Mouse (Mus musculus): ENCODE results near the gene Rnft1. TPM values are rescaled to one million over a fixed set of nuclear protein-coding genes. Genes with fewer than 3 reads are reported as not detected.

The Rnft1 gene
- 1 to 10 TPM in 1 of 2 experiments, under 1 TPM in 1; 0.74 to 8.2 TPM for polyA plus RNA-seq (2012; fragmentation: generic; extraction: Trizol)

DNA sequence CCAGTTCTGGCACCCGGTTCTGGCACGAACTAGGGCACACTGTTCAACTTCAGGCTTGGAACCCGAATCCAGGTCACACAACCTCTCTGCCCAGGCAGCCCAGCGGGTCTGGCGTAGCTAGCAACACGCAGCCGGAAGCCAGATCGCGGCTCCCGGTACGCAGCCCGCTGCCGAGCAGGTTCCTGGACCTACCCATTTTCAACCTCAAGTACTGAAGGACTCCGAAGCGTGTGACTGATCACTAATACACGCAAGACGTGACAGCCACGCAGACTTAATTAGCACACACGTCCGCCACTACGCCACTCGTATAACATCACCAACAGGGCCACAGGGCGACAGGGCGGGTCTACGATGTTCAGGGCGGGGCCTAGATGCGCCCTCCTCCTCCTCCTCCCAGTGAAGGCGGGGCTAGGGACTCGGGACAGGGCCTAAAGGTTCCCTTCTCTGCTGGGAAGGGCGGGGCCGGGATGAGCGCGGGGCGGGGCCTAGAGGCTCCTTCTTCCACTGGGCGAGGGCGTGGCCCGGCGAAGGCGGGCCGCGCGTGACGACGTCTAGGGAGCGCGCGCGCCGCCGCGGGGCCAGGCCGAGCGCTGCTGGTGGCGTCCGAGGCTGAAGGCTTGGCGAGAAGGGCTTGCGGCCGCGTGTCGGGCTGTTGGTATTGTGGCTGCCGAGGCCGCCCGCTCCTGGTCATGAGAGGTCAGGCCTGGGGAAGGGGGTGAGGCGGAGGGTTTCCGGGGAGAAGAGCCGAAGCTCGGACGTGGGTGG lies at the start of gene Rnft1:
TSS of gene Rnft1 (plus strand) at position 557 of the 768 bp plus-strand sequence.

DNA sequence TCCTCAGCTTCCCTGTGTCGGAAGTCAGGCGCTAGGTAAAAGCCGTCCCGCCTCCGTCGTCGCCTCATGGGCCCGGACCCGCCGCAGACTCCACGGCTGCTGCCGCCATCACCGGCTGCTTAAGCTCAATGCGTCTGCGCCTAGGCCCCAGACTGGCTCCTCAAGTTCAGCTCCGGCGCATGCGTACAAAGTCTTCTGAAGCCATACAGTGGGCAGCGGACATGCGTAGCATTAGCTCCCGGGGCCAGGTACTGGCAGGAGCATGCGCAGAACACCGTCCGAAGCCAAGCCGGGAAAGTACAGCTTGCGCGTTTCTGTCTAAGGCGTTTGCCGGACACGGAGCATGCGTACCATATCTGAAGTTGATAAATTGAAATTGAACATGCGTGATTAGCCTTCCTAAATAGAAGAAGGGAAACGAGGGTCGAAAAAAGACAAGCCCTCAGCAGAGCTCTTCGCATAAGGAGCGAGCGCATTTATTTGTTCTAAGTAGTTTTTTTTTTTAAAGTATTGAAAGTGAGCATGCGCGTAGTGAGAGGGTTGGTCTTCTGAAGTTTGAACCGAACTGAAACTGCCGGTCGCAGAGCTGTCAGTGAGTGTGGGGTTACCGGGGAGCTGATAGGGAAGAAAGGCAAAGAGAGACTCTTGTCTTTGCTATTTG lies 60.3 kb downstream of the Rnft1 start, which contains the start of the genes Rps6kb1 and Tubd1:
TSS of gene Rps6kb1 (minus strand) at position 167 of the 661 bp plus-strand sequence.
TSS of gene Tubd1 (plus strand) at position 353 of the 661 bp plus-strand sequence.

Other genes starting within 250 kb of the Rnft1 start
- 1 to 10 TPM; 1.1 to 3.8 TPM for gene Ints2, start 227.1 kb upstream of the Rnft1 start, polyA plus RNA-seq (2012; fragmentation: generic; extraction: Trizol)
- 1 to 10 TPM in 1 of 2 experiments, under 1 TPM in 1; 0.29 to 3.8 TPM for gene Med13, start 127.1 kb upstream of the Rnft1 start, polyA plus RNA-seq (2012; fragmentation: generic; extraction: Trizol)
- 1 to 10 TPM; 2.9 to 9.4 TPM for gene Rps6kb1, start 60.1 kb downstream of the Rnft1 start, polyA plus RNA-seq (2012; fragmentation: generic; extraction: Trizol)
- 10 to 100 TPM in 1 of 2 experiments, 1 to 10 TPM in 1; 1.5 to 15.8 TPM for gene Tubd1, start 60.3 kb downstream of the Rnft1 start, polyA plus RNA-seq (2012; fragmentation: generic; extraction: Trizol)
- 100 to 1,000 TPM in 1 of 2 experiments, 10 to 100 TPM in 1; 25.5 to 135 TPM for gene Vmp1, start 199.2 kb downstream of the Rnft1 start, polyA plus RNA-seq (2012; fragmentation: generic; extraction: Trizol)
- 10 to 100 TPM; 19.1 to 23.3 TPM for gene Ptrh2, start 199.3 kb downstream of the Rnft1 start, polyA plus RNA-seq (2012; fragmentation: generic; extraction: Trizol)